Mouse (Mus musculus) spleen, adult 2 months (tissue): ENCODE data around the gene Nedd9.

Experiments used
- CTCF ChIP-seq: fragments of 200-500 bp; IDR thresholded peaks from 2 replicates; pipeline ENCODE4 v1.5.1; 2011; ENCODE audit warnings: mild to moderate bottlenecking, inconsistent platforms; ENCODE audit not compliant: insufficient read depth, insufficient read length, insufficient replicate concordance; ENCODE audit errors: extremely low read depth
- POLR2A ChIP-seq: fragments of 200-500 bp; IDR thresholded peaks from 2 replicates; pipeline ENCODE4 v1.6.1; 2011; ENCODE audit warnings: low read depth, low read length, inconsistent platforms

GRCm38 (mm10) chr13:41474365-41474764, 12.8 kb downstream of the Nedd9 start:
- TF ChIP-seq CTCF (no peak), POLR2A (no peak)
